Mouse (Mus musculus) adrenal gland, postnatal 14 days (tissue): ENCODE measurements around the gene Tas2r134. TPM values are rescaled to one million over a fixed set of nuclear protein-coding genes. Genes with fewer than 3 reads are reported as not detected.

Experiments
- DNase-seq: peaks from one replicate; pipeline ENCODE4 v3.0.0; 2021; ENCODE audit warnings: mixed read lengths
- long read RNA-seq, 2 experiments: library from polyadenylated mRNA; stranded (forward); transcript quantifications; one replicate each; pipeline ENCODE4 v2.0.0; 2021
- total RNA-seq: library from RNA; stranded (reverse); gene quantifications from 2 replicates; pipeline ENCODE4 v1.2.3, GENCODE M21; 2021

Tas2r134 gene
- total RNA-seq, result not detected in 2 replicates
- long read RNA-seq, experiment 1, result 0 reads
- long read RNA-seq, experiment 2, result 0 reads

- DNase-seq, result no peak
Measured at GRCm38 (mm10) chr2:51627211-51627610, at the start of gene Tas2r134. Gene Tas2r134 (plus strand): TSS chr2:51627511.

GRCm38 (mm10) chr2:51579767-51580166, 47.5 kb upstream of the Tas2r134 start:
- no peak for DNase-seq

GRCm38 (mm10) chr2:51584050-51585046, 43.0 kb upstream of the Tas2r134 start:
- DNase-seq, result no peak

GRCm38 (mm10) chr2:51588336-51588735, 39.0 kb upstream of the Tas2r134 start:
- no peak for DNase-seq

GRCm38 (mm10) chr2:51588895-51589294, 38.4 kb upstream of the Tas2r134 start:
- DNase-seq, result no peak

GRCm38 (mm10) chr2:51589627-51590026, 37.7 kb upstream of the Tas2r134 start:
- DNase-seq, result no peak

- DNase-seq, result no peak
Measured at GRCm38 (mm10) chr2:51590308-51590707, 37.0 kb upstream of the Tas2r134 start.

GRCm38 (mm10) chr2:51592157-51592556, 35.2 kb upstream of the Tas2r134 start:
- DNase-seq, result no peak

GRCm38 (mm10) chr2:51599473-51600201, 27.7 kb upstream of the Tas2r134 start:
- DNase-seq, result no peak

GRCm38 (mm10) chr2:51600202-51600487, 27.2 kb upstream of the Tas2r134 start:
- no peak for DNase-seq

GRCm38 (mm10) chr2:51600873-51601272, 26.4 kb upstream of the Tas2r134 start:
- no peak for DNase-seq

GRCm38 (mm10) chr2:51610305-51610704, 17.0 kb upstream of the Tas2r134 start:
- DNase-seq, result no peak

- DNase-seq, result no peak
Measured at GRCm38 (mm10) chr2:51610897-51611296, 16.4 kb upstream of the Tas2r134 start.

GRCm38 (mm10) chr2:51613716-51614115, 13.6 kb upstream of the Tas2r134 start:
- DNase-seq, result no peak

- DNase-seq, result no peak
Measured at GRCm38 (mm10) chr2:51621931-51622330, 5.4 kb upstream of the Tas2r134 start.

- DNase-seq, result no peak
Measured at GRCm38 (mm10) chr2:51626007-51626406, 1.3 kb upstream of the Tas2r134 start.

GRCm38 (mm10) chr2:51631428-51631827, 4.1 kb downstream of the Tas2r134 start:
- DNase-seq, result no peak

GRCm38 (mm10) chr2:51637681-51638080, 10.4 kb downstream of the Tas2r134 start:
- DNase-seq, result no peak

GRCm38 (mm10) chr2:51641635-51642034, 14.3 kb downstream of the Tas2r134 start:
- DNase-seq, result no peak

- DNase-seq, result peak; percentile 62
Measured at GRCm38 (mm10) chr2:51643244-51644139, 16.2 kb downstream of the Tas2r134 start.

GRCm38 (mm10) chr2:51647972-51648371, 20.7 kb downstream of the Tas2r134 start:
- no peak for DNase-seq

- no peak for DNase-seq
Measured at GRCm38 (mm10) chr2:51649887-51650286, 22.6 kb downstream of the Tas2r134 start.
